Mouse (Mus musculus) layer of hippocampus, postnatal 36 days (tissue): ENCODE results near the gene Pak2. TPM values are rescaled to one million over a fixed set of nuclear protein-coding genes. Genes with fewer than 3 reads are reported as not detected.

Experiments
- DNase-seq, 2 experiments: peaks; one replicate each; pipeline ENCODE4 v3.0.0; 2022
- microRNA-seq, 2 experiments: library from miRNA; unstranded; fragments of <30 nt; microRNA quantifications; one replicate each; pipeline ENCODE4 v1.2.0; 2021
- total RNA-seq, 2 experiments: library from RNA; stranded (reverse); gene quantifications; 2 replicates each; pipeline ENCODE4 v1.2.3; 2021

Pak2 gene
- total RNA-seq, 2 experiments from 2014 or later: 29.1 to 30.8 TPM

DNA sequence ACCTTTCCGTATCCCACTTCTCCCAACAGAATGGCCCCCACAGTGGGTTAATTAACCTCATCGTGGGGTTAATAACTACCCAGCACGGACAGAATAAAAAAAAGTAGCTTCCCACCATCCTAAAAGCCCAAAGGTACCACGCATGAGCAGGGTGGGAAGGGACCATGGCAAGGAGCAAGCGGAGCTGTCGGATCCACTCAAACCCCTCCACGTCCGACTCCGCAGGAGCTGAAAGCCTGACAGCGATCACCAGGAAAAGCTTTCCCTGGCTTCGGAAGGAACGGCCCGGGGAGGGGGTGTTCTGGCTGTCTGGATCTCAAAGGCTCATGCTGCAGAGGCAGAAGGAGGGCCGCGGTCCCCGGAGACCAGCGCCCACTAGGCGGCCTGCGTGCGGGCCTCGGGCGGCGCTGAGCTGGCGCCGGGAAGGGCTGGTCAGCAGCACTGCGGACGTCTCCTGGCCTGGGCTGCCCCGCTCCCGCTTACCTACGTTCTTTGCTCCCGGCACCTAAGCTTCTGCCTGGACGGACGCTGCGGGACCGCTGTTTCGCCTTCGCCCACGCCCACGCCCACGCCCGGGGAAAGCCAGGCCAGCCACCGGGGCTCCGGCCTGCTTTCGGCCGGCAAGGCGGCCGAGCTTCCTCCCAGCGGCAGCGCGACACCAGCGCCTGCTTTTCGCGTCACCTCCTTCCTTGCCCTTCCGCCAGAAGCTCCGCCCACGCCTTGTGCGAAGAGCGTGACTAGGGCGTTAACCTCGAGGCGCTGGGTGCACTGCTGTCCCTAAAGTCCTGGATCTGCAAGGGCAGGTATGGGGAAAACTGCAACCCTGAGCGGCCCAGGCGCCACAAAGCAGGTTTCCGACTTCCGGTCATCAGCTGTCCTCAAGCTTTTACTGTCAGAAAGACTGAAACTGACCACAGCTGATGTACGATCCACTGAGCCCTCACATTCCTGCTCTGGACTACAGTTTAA, 76.3 kb downstream of the Pak2 start, which contains the start of gene Senp5:
Gene Senp5 (minus strand): TSS at position 779 of the 969 bp plus-strand sequence.
- DNase-seq: peak; percentile 88 to 91

DNA sequence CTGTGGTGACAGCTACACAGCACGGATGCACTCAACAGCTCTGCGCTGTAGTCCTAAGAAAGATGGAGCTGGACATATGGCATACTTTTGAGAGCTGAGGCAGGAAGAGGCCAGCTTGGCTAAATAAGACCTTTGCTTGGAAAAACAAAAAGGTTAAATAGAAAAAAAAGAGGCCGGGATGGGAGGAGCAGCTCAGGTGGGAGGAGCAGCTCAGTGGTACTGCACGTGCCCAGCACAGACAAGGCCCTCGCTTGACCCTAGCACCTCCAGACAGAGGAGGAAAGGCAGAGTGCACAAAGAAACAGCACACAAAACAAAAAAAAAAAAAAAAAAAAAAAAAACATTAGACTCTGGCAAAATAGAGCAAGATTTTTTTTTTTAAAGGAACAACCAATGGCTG, 82.8 kb downstream of the Pak2 start:
- DNase-seq: no peak

DNA sequence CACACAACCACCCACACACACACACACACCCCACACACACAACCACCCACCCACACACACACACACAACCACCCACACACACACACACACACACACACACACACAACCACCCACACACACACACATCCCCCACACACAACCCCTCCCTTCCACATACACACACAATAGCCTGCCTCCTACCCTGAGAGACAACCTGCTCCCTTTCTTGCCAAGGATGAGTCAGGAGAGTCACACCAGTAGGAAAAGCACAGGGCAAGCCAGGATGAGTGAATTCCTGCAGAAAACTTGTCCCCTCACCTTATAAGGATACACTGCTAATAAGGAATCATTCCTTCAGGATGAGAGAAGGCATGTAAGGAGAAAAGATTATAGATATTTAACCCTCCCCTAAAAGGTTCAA, 85.2 kb downstream of the Pak2 start:
- no peak for DNase-seq

DNA sequence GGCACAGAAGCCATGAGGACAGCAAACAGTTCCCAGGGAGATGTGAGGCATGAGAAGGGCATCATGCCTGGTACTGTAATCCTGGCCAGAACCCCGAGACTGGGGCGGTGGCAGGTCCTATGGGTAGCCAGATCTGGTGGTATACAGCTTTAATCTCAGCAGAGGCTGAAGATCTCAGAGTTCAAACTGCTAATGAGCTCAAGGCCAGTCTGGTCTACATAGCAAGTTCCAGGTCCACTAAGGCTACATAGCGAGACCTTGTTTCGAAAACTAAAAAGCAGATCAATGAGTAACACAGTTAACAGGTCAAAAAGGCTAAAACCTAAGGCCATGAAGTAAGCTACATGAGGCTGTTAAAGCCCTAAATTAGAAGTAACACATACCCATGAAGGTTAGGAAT, 85.9 kb downstream of the Pak2 start:
- no peak for DNase-seq

DNA sequence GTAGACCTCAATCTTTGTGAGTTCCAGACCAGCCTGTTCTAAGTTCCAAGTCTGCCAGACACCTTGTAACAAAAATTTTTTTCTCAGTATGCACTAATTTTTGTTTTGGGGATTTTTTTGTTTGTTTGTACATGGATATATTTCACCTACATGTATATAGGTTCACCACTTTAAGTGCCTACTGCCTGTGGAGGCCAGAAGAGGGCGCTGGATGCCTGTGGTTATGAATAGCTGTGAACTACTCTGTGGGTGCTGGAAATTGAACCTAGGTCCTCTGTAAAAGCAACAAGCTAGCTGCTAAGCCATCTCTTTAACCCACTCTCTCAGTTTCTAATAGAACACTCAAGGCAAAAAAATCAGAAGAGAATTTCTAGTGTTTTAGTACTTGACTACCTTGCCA, 87.1 kb downstream of the Pak2 start:
- no peak for DNase-seq

DNA sequence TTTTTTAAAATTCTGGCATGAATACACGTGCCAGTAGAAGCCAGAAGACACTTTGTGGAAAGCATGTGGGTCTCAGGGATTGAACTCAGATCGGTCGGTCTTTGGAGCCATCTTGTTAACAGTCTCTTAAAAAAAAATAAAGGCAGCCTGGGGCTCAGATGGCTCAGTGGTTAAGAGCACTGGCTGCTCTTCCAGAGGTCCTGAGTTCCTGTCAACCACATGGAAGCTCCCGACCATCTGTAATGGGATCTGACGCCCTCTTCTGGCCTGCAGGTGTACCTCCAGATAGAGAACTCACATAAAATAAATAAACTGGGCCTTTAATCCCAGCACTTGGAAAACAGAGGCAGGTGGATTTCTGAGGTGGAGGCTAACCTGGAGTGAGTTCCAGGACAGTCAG, 98.2 kb downstream of the Pak2 start:
- no peak for DNase-seq

DNA sequence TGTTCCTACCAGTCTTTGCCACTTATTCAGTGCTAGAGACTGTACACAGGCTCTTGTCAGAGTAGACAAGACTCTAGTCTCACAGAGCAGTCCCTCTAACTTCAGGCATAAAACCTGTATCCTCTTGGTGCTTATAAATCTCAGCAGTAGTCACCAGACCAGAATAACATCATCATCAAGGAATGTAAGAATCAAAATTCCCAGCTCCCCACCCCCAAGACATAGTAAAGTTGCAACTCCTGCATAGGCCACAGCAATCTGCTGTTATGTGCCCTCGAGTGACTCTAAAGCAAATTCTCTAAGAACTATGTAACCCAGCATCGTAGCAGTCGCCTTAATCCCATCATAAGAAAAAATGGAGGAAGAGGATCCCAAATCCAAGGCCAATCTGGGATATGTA, 99.6 kb downstream of the Pak2 start:
- DNase-seq: no peak

DNA sequence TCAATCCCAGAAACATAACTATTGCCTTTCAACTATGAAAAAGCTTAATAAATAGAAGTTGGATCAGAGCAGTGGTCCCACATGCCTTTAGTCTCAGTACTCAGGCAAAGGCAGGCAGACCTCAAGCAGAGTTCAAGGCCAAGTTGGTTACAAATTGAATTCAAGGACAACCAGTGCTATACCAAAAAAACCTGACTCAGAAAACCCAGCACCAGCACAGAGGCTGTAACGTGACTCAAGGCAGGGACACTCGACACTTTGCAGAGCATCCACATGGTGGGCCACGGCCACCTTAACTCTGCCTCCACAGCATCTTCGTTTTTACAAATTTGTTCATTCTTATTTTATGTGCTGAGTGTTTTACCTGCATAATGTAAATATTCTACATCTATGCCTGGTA, 103.9 kb downstream of the Pak2 start:
- no peak for DNase-seq

Small RNA genes within 50 kb of the gene (microRNA-seq; reads per million reads assigned to microRNA genes)
- 0 reads per million in 2 experiments for gene Gm26269

Other genes starting within 250 kb of the Pak2 start
- under 1 TPM; 0.12 to 0.15 TPM for gene Meltf, start 200.5 kb downstream of the Pak2 start, total RNA-seq
- gene Pigz, start 145.5 kb downstream of the Pak2 start, total RNA-seq: 10 to 100 TPM; 15.5 to 19.6 TPM
- gene 0610012G03Rik, start 130.8 kb downstream of the Pak2 start, total RNA-seq: 10 to 100 TPM; 42.3 to 46.3 TPM
- gene Ncbp2, start 130.8 kb downstream of the Pak2 start, total RNA-seq: 10 to 100 TPM; 51.5 to 53.2 TPM
- 10 to 100 TPM; 37.2 to 38.6 TPM for gene Senp5, start 76.1 kb downstream of the Pak2 start, total RNA-seq
- 10 to 100 TPM; 26.7 to 28.0 TPM for gene Pigx, start 20.4 kb upstream of the Pak2 start, total RNA-seq
- gene Cep19, start 20.5 kb upstream of the Pak2 start, total RNA-seq: 10 to 100 TPM; 63.0 to 63.9 TPM
- 10 to 100 TPM in 1 of 2 experiments, 1 to 10 TPM in 1; 8.9 to 11.9 TPM for gene Nrros, start 86.3 kb upstream of the Pak2 start, total RNA-seq
- gene Bex6, start 100.5 kb upstream of the Pak2 start, total RNA-seq: not detected
- 10 to 100 TPM; 48.4 to 50.1 TPM for gene Fbxo45, start 167.8 kb upstream of the Pak2 start, total RNA-seq
- 10 to 100 TPM; 13.0 to 13.1 TPM for gene Wdr53, start 167.9 kb upstream of the Pak2 start, total RNA-seq
- under 1 TPM in 1 of 2 experiments, not detected in 1; 0.28 TPM for gene Smco1, start 192.1 kb upstream of the Pak2 start, total RNA-seq
- gene Rnf168, start 198.1 kb upstream of the Pak2 start, total RNA-seq: 10 to 100 TPM; 24.5 to 26.2 TPM